Comparison of ENCODE assay signal across 8 mouse cellular contexts in genomic region chr17:36315041-36315688, GRCm38 (mm10). TPM values are rescaled to one million over a fixed set of nuclear protein-coding genes. Genes with fewer than 3 reads are reported as not detected.
DNase-seq lines count a peak whose midpoint lies in the region; ATAC-seq and TF ChIP-seq lines count a peak whose summit lies in the region.

No protein-coding gene starts in this region.

- H3K27me3 ChIP-seq in liver, embryonic 13.5 days = peaks cover 8% of the 10 kb centered on the region
- no peaks in the 10 kb centered on the region for H3K27me3 ChIP-seq in stomach, embryonic 16.5 days (ENCODE audit: control insufficient read depth, insufficient read depth, low read length)

- peak overlapping the region; percentile 46 for H3K9ac ChIP-seq in liver, embryonic 13.5 days
- H3K9ac ChIP-seq in stomach, embryonic 16.5 days (ENCODE audit: low read length) = peak overlapping the region; percentile 65

- no peaks in the 10 kb centered on the region for H3K36me3 ChIP-seq in liver, embryonic 13.5 days
- H3K36me3 ChIP-seq in stomach, embryonic 16.5 days (ENCODE audit: control insufficient read depth, insufficient read depth, low read length) = no peaks in the 10 kb centered on the region

- under 1% methylated on average over 19 of the region's 19 CpGs for WGBS in bone marrow, adult 2 months
- under 1% methylated on average over 19 of the region's 19 CpGs for WGBS in liver, embryonic 13.5 days (ENCODE audit: insufficient replicate concordance)
- 0% methylated on average over 19 of the region's 19 CpGs for WGBS in stomach, embryonic 16.5 days

- no peak for TF ChIP-seq POLR2A in bone marrow, adult 2 months (IDR thresholded peaks at IDR 0.05; ENCODE audit: borderline replicate concordance, control insufficient read depth, low read depth, low read length)
- TF ChIP-seq POLR2A in embryonic fibroblast, embryonic 13.5 days (IDR thresholded peaks at IDR 0.05; ENCODE audit: low read depth, low read length) = peak; percentile 49; the same call in 1 of the 2 replicates

- no peak; the same call in 1 of the 2 replicates for ATAC-seq in liver, embryonic 13.5 days (ENCODE audit: low read depth)
- ATAC-seq in stomach, embryonic 16.5 days (ENCODE audit: insufficient read depth, low FRiP score) = peak; percentile 53; the same call in 1 of the 2 replicates

- DNase-seq in CD4-positive helper T cell, adult 2 months (ENCODE audit: low read depth, low spot score) = peak; percentile 83
- DNase-seq in heart, postnatal 14 days = peak; percentile 9 to 14
- DNase-seq in kidney, postnatal 4 days = peak; percentile 43 to 68
- no peak for DNase-seq in liver, embryonic 13.5 days
- peak; percentile 81 for DNase-seq in naive thymus-derived CD4-positive, alpha-beta T cell, adult 2 months (ENCODE audit: low read depth)

- no peaks in the 10 kb centered on the region for H3K9me3 ChIP-seq in liver, embryonic 13.5 days (replicated peaks)
- H3K9me3 ChIP-seq in stomach, embryonic 16.5 days (replicated peaks; ENCODE audit: control insufficient read depth, low read length) = no peaks in the 10 kb centered on the region

- H3K4me3 ChIP-seq in bone marrow, adult 2 months (replicated peaks; ENCODE audit: control insufficient read depth, low read depth, low read length) = peak overlapping the region; percentile 58
- peak overlapping the region; percentile 67 for H3K4me3 ChIP-seq in embryonic fibroblast, embryonic 13.5 days (ENCODE audit: insufficient read depth, low read length)
- peak overlapping the region; percentile 57 for H3K4me3 ChIP-seq in liver, embryonic 13.5 days (replicated peaks)
- H3K4me3 ChIP-seq in stomach, embryonic 16.5 days (replicated peaks; ENCODE audit: low read length) = peak overlapping the region; percentile 53

- no peak for TF ChIP-seq CTCF in bone marrow, adult 2 months (IDR thresholded peaks at IDR 0.05; ENCODE audit: control insufficient read depth, insufficient read depth, low read length)
- TF ChIP-seq CTCF in embryonic fibroblast, embryonic 13.5 days (IDR thresholded peaks at IDR 0.05; ENCODE audit: borderline replicate concordance, insufficient read depth, low read length) = no peak

- peak overlapping the region; percentile 77 for H3K4me2 ChIP-seq in liver, embryonic 13.5 days
- peak overlapping the region; percentile 74 for H3K4me2 ChIP-seq in stomach, embryonic 16.5 days (ENCODE audit: low read depth, low read length)

- intact Hi-C loops in heart, postnatal 14 days (cut with DNase I) = loop anchor here (10.0 kb wide), 1 partner anchor 410 kb away; no protein-coding TSS in a partner anchor

- no peaks in the 10 kb centered on the region for H3K4me1 ChIP-seq in bone marrow, adult 2 months (ENCODE audit: control insufficient read depth, insufficient read depth, low read length)
- no peaks in the 10 kb centered on the region for H3K4me1 ChIP-seq in embryonic fibroblast, embryonic 13.5 days (ENCODE audit: control insufficient read depth, insufficient read depth, low read length)
- peaks cover 4% of the 10 kb centered on the region; the same call in 1 of the 2 replicates for H3K4me1 ChIP-seq in liver, embryonic 13.5 days (replicated peaks)
- no peaks in the 10 kb centered on the region for H3K4me1 ChIP-seq in stomach, embryonic 16.5 days (ENCODE audit: control insufficient read depth, insufficient read depth, low read length)

- no peak overlapping the region for H3K27ac ChIP-seq in bone marrow, adult 2 months (ENCODE audit: control insufficient read depth, insufficient read depth, low read depth, low read length, poor library complexity)
- H3K27ac ChIP-seq in embryonic fibroblast, embryonic 13.5 days (ENCODE audit: insufficient read depth, low read length) = peak overlapping the region; percentile 8; the same call in 1 of the 2 replicates
- H3K27ac ChIP-seq in liver, embryonic 13.5 days = no peak overlapping the region
- no peak overlapping the region; the same call in 1 of the 2 replicates for H3K27ac ChIP-seq in stomach, embryonic 16.5 days (ENCODE audit: low read length)

RNA-seq across cellular contexts. Expression of gene H2-M10.1, which starts 10.8 kb away (rescaled TPM):
- not detected in 2 replicates for polyA plus RNA-seq in bone marrow, adult 2 months (2011; ENCODE audit: insufficient read depth, insufficient read length, low replicate concordance, missing spikeins)
- polyA plus RNA-seq in embryonic fibroblast, embryonic 13.5 days (2011; ENCODE audit: insufficient read length, low read depth, missing spikeins) = not detected in 2 replicates
- not detected for total RNA-seq in heart, postnatal 14 days (2021)
- polyA plus RNA-seq in liver, embryonic 13.5 days (2015; fragmentation: Nextera tagmentation; extraction: Ambion mirVana) = not detected in 2 replicates
- polyA plus RNA-seq in stomach, embryonic 16.5 days (2015; fragmentation: Nextera tagmentation; extraction: Ambion mirVana) = not detected in 2 replicates

RNA-seq across cellular contexts. Expression of gene H2-M10.2, which starts 28.9 kb away (rescaled TPM):
- not detected in 2 replicates for polyA plus RNA-seq in bone marrow, adult 2 months (2011; ENCODE audit: insufficient read depth, insufficient read length, low replicate concordance, missing spikeins)
- polyA plus RNA-seq in embryonic fibroblast, embryonic 13.5 days (2011; ENCODE audit: insufficient read length, low read depth, missing spikeins) = not detected in 2 replicates
- total RNA-seq in heart, postnatal 14 days (2021) = not detected
- not detected in 2 replicates for polyA plus RNA-seq in liver, embryonic 13.5 days (2015; fragmentation: Nextera tagmentation; extraction: Ambion mirVana)
- not detected in 2 replicates for polyA plus RNA-seq in stomach, embryonic 16.5 days (2015; fragmentation: Nextera tagmentation; extraction: Ambion mirVana)

RNA-seq across cellular contexts. Expression of gene Trim39, which starts 43.1 kb away (rescaled TPM):
- polyA plus RNA-seq in bone marrow, adult 2 months (2011; ENCODE audit: insufficient read depth, insufficient read length, low replicate concordance, missing spikeins) = 23.5 and 42.2 TPM in 2 replicates
- polyA plus RNA-seq in embryonic fibroblast, embryonic 13.5 days (2011; ENCODE audit: insufficient read length, low read depth, missing spikeins) = 13.2 and 13.8 TPM in 2 replicates
- total RNA-seq in heart, postnatal 14 days (2021) = 1 to 10 TPM; 7.7 to 7.9 TPM
- polyA plus RNA-seq in liver, embryonic 13.5 days (2015; fragmentation: Nextera tagmentation; extraction: Ambion mirVana) = 6.1 and 6.7 TPM in 2 replicates
- 12.8 and 16.2 TPM in 2 replicates for polyA plus RNA-seq in stomach, embryonic 16.5 days (2015; fragmentation: Nextera tagmentation; extraction: Ambion mirVana)

RNA-seq across cellular contexts. Expression of gene H2-M10.3, which starts 53.1 kb away (rescaled TPM):
- not detected in 2 replicates for polyA plus RNA-seq in bone marrow, adult 2 months (2011; ENCODE audit: insufficient read depth, insufficient read length, low replicate concordance, missing spikeins)
- polyA plus RNA-seq in embryonic fibroblast, embryonic 13.5 days (2011; ENCODE audit: insufficient read length, low read depth, missing spikeins) = not detected in 2 replicates
- not detected for total RNA-seq in heart, postnatal 14 days (2021)
- not detected in 2 replicates for polyA plus RNA-seq in liver, embryonic 13.5 days (2015; fragmentation: Nextera tagmentation; extraction: Ambion mirVana)
- not detected in 2 replicates for polyA plus RNA-seq in stomach, embryonic 16.5 days (2015; fragmentation: Nextera tagmentation; extraction: Ambion mirVana)

RNA-seq across cellular contexts. Expression of gene Rpp21, which starts 57.3 kb away (rescaled TPM):
- polyA plus RNA-seq in bone marrow, adult 2 months (2011; ENCODE audit: insufficient read depth, insufficient read length, low replicate concordance, missing spikeins) = 53.7 and 117 TPM in 2 replicates
- 19.5 and 20.3 TPM in 2 replicates for polyA plus RNA-seq in embryonic fibroblast, embryonic 13.5 days (2011; ENCODE audit: insufficient read length, low read depth, missing spikeins)
- 10 to 100 TPM; 33.1 to 34.2 TPM for total RNA-seq in heart, postnatal 14 days (2021)
- polyA plus RNA-seq in liver, embryonic 13.5 days (2015; fragmentation: Nextera tagmentation; extraction: Ambion mirVana) = 60.0 and 75.1 TPM in 2 replicates
- polyA plus RNA-seq in stomach, embryonic 16.5 days (2015; fragmentation: Nextera tagmentation; extraction: Ambion mirVana) = 112 and 116 TPM in 2 replicates
